Mouse (Mus musculus) ES-Bruce4 (cell line): ENCODE data around the gene Fam186a.

Source experiments
- CTCF ChIP-seq: IDR thresholded peaks from one replicate; pipeline ENCODE4 v1.8.1; 2011; ENCODE audit warnings: low read depth, low read length
- EP300 ChIP-seq: IDR thresholded peaks from 2 replicates; pipeline ENCODE4 v1.6.1; 2011; ENCODE audit warnings: low read depth, low read length; ENCODE audit not compliant: insufficient read depth
- POLR2A ChIP-seq: IDR thresholded peaks from one replicate; pipeline ENCODE4 v1.8.1; 2011; ENCODE audit warnings: low read length; ENCODE audit not compliant: insufficient read depth

DNA sequence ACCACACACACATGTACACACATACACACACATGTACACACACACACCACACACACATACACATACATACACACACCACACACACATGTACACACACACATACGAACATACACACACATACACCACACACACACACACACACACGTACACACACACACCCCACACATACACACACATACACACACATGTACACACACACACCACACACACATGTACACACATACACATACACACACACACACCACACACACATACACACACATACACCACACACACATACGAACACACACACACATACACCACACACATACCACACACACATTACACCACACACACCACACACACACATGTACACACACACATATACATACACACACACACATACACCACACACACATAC, 30.2 kb downstream of the Fam186a start:
- TF ChIP-seq POLR2A (no peak), CTCF (no peak), EP300 (no peak)
